Mouse (Mus musculus): ENCODE results near the gene Snapc5. TPM values are rescaled to one million over a fixed set of nuclear protein-coding genes. Genes with fewer than 3 reads are reported as not detected.
"Not testable (repeated sequence)": the region's sequence is repeated elsewhere in the genome, so short reads cannot be mapped to it uniquely, and the experiment has no call there.

The Snapc5 gene
- polyA plus RNA-seq, 1 experiment from 2014 or later, result 107 TPM

- peaks cover 11% of the 10 kb centered on the region; the same call in 1 of the 2 replicates for H3K79me2 ChIP-seq (ENCODE audit: inconsistent target)
- H3K27ac ChIP-seq; H3K4me3 ChIP-seq (ENCODE audit: inconsistent target): not testable (repeated sequence)
- WGBS (ENCODE audit: missing documents), result 100% methylated on average over 3 of the region's 5 CpGs
- peaks cover 44% of the 10 kb centered on the region for H3K36me3 ChIP-seq (ENCODE audit: inconsistent target)
Measured at GRCm38 (mm10) chr9:64183295-64183694, 4.2 kb downstream of the Snapc5 start.

DNA sequence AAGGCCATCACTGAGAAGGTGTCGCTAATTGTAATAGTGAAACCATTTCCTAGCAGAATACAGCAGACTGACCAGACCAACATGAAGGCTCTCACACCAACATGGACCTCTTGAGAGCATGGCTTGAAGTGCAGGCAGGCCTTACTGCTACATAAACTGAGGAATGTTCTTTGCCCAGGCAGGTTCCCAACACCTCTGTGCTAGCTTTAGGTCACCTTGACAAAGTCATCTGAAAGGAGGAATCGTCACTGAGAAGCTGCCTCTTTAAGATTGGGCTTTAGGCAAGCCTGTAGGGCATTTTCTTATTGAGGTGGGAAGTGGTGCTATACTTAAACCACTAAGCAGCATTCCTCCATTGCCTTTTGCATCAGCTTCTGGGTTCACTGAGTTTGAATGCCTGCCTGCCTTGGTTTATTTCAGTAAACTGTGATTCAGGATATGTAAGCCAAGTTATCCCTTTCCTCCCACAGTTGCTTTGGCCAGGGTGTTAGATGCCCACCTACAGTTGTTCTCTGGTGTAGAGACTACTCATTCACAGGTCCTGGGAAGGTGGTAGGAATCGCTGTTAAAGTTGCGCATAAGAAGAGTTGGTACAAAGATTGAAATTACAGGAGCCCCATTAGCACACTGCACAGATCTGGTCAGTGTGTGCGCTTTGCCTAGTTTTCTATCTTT is 5.2 kb downstream of the Snapc5 start:
- no peak overlapping the region for H3K27ac ChIP-seq
- H3K79me2 ChIP-seq (ENCODE audit: inconsistent target), result peaks cover 11% of the 10 kb centered on the region; the same call in 1 of the 2 replicates
- H3K4me3 ChIP-seq (ENCODE audit: inconsistent target), result no peak overlapping the region
- 98% methylated on average over 5 of the region's 5 CpGs for WGBS (ENCODE audit: missing documents)
- peaks cover 54% of the 10 kb centered on the region for H3K36me3 ChIP-seq (ENCODE audit: inconsistent target)

- no peak overlapping the region for H3K27ac ChIP-seq
- H3K4me3 ChIP-seq (ENCODE audit: inconsistent target), result no peak overlapping the region
- peaks cover 76% of the 10 kb centered on the region for H3K36me3 ChIP-seq (ENCODE audit: inconsistent target)
- 100% methylated on average over 1 of the region's 1 CpGs for WGBS (ENCODE audit: missing documents)
- no peaks in the 10 kb centered on the region for H3K79me2 ChIP-seq (ENCODE audit: inconsistent target)
Measured at GRCm38 (mm10) chr9:64193879-64194278, 14.8 kb downstream of the Snapc5 start.

DNA sequence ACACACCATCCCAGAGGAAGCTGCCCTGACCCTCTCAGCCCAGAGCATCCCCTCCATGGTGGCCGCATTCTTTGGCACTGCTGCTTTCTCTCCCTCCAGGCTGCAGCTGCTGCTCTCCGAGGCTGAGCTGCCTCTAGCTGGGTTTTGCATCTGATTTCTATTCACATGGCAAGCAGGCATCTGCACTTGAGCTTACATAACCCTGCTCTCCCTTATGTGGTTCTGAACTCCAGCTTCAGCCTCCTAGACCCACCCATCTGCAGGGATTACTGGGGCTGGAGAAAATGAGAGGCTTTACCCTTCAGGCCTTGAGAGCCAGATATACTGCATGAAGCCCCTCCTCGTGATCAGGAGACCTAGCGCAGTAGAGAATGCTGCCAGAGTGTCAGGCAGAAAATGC is 16.5 kb downstream of the Snapc5 start:
- no peak overlapping the region for H3K4me3 ChIP-seq (ENCODE audit: inconsistent target)

GRCm38 (mm10) chr9:64197524-64197923 is 18.4 kb downstream of the Snapc5 start:
- WGBS (ENCODE audit: missing documents), result 95% methylated on average over 8 of the region's 8 CpGs
- Histone ChIP-seq H3K27ac (no peak overlapping the region), H3K4me3 (ENCODE audit: inconsistent target) (no peak overlapping the region), H3K36me3 (ENCODE audit: inconsistent target) (peaks cover 54% of the 10 kb centered on the region; the same call in 1 of the 2 replicates), H3K79me2 (ENCODE audit: inconsistent target) (no peaks in the 10 kb centered on the region)

More for the DNA sequence above, 16.5 kb downstream of the Snapc5 start:
- peaks cover 64% of the 10 kb centered on the region; the same call in 1 of the 2 replicates for H3K36me3 ChIP-seq (ENCODE audit: inconsistent target)
- H3K79me2 ChIP-seq (ENCODE audit: inconsistent target), result no peaks in the 10 kb centered on the region
- 96% methylated on average over 4 of the region's 4 CpGs for WGBS (ENCODE audit: missing documents)
- no peak overlapping the region for H3K27ac ChIP-seq

GRCm38 (mm10) chr9:64198068-64198762 is 19.1 kb downstream of the Snapc5 start:
- 96% methylated on average over 5 of the region's 5 CpGs for WGBS (ENCODE audit: missing documents)
- Histone ChIP-seq H3K79me2 (ENCODE audit: inconsistent target) (no peaks in the 10 kb centered on the region), H3K27ac (no peak overlapping the region), H3K36me3 (ENCODE audit: inconsistent target) (peaks cover 47% of the 10 kb centered on the region; the same call in 1 of the 2 replicates), H3K4me3 (ENCODE audit: inconsistent target) (no peak overlapping the region)

GRCm38 (mm10) chr9:64198763-64199418 is 19.8 kb downstream of the Snapc5 start:
- H3K36me3 ChIP-seq (ENCODE audit: inconsistent target), result peaks cover 42% of the 10 kb centered on the region; the same call in 1 of the 2 replicates
- H3K4me3 ChIP-seq (ENCODE audit: inconsistent target); H3K79me2 ChIP-seq (ENCODE audit: inconsistent target); H3K27ac ChIP-seq: not testable (repeated sequence)
- WGBS (ENCODE audit: missing documents), result 95% methylated on average over 7 of the region's 7 CpGs

DNA sequence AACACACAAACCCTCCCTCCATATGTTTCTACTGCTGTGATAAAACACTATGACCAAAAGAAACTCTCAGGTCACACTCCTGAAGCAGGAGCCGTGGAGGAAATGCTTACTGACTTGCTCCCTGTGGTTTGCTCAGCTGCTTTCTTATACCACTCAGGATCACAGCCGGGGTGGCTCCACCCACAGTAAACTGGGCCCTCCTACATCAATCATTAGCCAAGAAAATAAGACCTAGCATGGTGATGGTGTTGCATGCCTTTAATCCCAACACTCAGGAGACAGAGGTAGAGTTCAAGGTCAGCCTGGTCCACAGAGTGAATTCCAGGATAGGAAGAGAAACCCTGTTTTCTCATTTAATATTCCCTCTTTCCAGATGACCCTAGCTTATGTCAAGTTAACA is 20.8 kb downstream of the Snapc5 start:
- no peaks in the 10 kb centered on the region for H3K79me2 ChIP-seq (ENCODE audit: inconsistent target)
- no peak overlapping the region for H3K4me3 ChIP-seq (ENCODE audit: inconsistent target)
- no peak overlapping the region for H3K27ac ChIP-seq
- peaks cover 43% of the 10 kb centered on the region; the same call in 1 of the 2 replicates for H3K36me3 ChIP-seq (ENCODE audit: inconsistent target)
- 85% methylated on average over 2 of the region's 2 CpGs for WGBS (ENCODE audit: missing documents)

DNA sequence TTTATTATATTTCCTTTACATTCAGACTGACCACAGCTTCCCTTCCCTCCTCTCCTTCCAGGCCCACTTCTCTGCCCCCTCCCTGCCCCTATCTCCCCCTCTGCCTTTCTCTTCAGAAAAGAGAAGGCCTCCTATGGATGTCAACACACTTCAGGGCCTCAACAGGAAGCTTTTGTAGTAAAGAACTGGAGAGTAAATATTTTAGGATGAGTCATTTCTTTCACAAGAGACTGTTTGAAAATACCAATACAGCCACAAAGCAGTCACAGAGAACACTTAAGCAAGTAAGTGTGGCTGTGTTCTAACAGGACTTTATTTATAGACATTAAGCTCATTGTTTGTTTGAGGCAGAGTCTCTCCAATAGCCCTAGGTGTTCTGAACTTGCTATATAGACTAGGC is 23.3 kb downstream of the Snapc5 start:
- Histone ChIP-seq H3K36me3 (ENCODE audit: inconsistent target) (peaks cover 49% of the 10 kb centered on the region; the same call in 1 of the 2 replicates), H3K27ac (no peak overlapping the region), H3K4me3 (ENCODE audit: inconsistent target) (no peak overlapping the region), H3K79me2 (ENCODE audit: inconsistent target) (no peaks in the 10 kb centered on the region; the same call in 1 of the 2 replicates)

DNA sequence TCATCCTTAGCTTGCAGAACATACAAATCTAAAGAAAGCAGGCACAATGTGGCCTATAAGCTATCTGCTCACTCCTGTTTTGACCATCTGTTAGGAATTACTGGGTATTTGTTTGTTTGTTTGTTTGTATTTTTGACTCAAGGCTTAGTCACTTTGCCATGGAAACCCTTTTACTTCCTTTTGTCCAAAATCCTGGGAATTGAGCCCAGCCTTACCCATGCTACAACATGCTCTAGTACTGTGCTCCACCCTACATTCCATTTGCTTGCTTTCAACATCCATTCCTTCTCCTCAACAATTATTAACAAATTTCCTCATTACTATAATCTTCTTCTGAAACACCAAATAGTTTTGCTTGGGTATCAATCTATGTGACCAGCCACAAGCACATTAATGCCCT is 23.8 kb downstream of the Snapc5 start:
- Histone ChIP-seq H3K4me3 (ENCODE audit: inconsistent target) (no peak overlapping the region), H3K36me3 (ENCODE audit: inconsistent target) (peaks cover 49% of the 10 kb centered on the region; the same call in 1 of the 2 replicates), H3K79me2 (ENCODE audit: inconsistent target) (no peaks in the 10 kb centered on the region; the same call in 1 of the 2 replicates), H3K27ac (no peak overlapping the region)

DNA sequence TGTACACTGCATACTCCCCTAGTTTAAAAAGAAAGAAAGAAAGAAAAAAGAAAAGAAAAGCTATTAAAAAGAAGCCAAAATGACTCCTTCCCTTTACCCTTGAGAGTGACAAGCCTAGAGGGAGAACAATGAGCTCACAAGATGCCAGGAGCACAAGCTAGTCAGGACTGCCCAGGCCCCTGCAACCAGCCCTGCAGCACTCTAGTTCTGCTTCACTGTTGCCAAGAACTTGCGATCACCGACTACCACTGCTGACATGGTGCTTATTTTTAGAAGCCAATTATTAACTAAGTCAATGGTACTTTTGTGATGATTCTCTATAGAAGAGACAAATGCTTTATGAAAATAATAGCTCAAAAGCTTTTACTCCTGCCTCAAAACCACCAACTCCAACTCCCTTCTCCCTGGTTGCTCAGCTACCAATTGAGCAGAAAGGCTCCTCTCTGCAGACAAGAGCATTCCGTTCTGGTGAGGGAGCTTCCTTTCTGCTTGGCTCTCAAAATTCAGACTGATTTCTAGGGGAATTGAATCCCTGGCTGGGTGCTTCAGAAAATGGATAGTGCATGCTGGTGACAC is 28.5 kb downstream of the Snapc5 start:
- peaks cover 60% of the 10 kb centered on the region for H3K36me3 ChIP-seq (ENCODE audit: inconsistent target)
- H3K27ac ChIP-seq, result no peak overlapping the region
- WGBS (ENCODE audit: missing documents), result 93% methylated on average over 3 of the region's 3 CpGs
- no peaks in the 10 kb centered on the region; the same call in 1 of the 2 replicates for H3K79me2 ChIP-seq (ENCODE audit: inconsistent target)
- no peak overlapping the region for H3K4me3 ChIP-seq (ENCODE audit: inconsistent target)

GRCm38 (mm10) chr9:64214452-64214851 is 35.4 kb downstream of the Snapc5 start:
- whole genome bisulfite sequencing (ENCODE audit: missing documents), result 97% methylated on average over 17 of the region's 17 CpGs
- Histone ChIP-seq H3K27ac (no peak overlapping the region), H3K36me3 (ENCODE audit: inconsistent target) (peaks cover 27% of the 10 kb centered on the region), H3K79me2 (ENCODE audit: inconsistent target) (peaks cover 65% of the 10 kb centered on the region), H3K4me3 (ENCODE audit: inconsistent target) (no peak overlapping the region)

DNA sequence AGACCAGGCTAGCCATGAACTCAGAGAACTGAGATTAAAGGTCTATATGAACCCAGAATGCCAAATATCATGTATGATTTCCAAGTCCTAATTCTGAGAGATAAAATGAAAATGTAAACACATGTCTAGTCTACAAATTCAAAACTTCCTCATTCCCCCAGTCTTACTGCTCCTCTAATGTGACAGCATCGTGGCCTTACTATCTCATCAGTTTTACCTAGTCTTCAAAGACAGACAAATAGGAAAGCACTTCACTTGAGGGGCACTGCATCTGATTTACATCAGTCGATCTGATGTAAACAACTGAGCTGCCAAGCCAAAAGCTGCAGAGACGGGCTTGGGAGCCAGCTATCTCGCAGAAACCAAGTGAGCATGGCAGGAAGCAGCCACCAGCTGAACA is 37.0 kb downstream of the Snapc5 start:
- 41% methylated on average over 4 of the region's 4 CpGs for WGBS (ENCODE audit: missing documents)
- Histone ChIP-seq H3K4me3 (ENCODE audit: inconsistent target) (no peak overlapping the region), H3K79me2 (ENCODE audit: inconsistent target) (peaks cover 82% of the 10 kb centered on the region), H3K36me3 (ENCODE audit: inconsistent target) (peaks cover 21% of the 10 kb centered on the region), H3K27ac (no peak overlapping the region)

- Histone ChIP-seq H3K4me3 (ENCODE audit: inconsistent target) (no peak overlapping the region), H3K36me3 (ENCODE audit: inconsistent target) (peaks cover 17% of the 10 kb centered on the region), H3K27ac (no peak overlapping the region), H3K79me2 (ENCODE audit: inconsistent target) (peaks cover 87% of the 10 kb centered on the region)
- 88% methylated on average over 2 of the region's 2 CpGs for WGBS (ENCODE audit: missing documents)
Measured at GRCm38 (mm10) chr9:64216641-64217040, 37.6 kb downstream of the Snapc5 start.

DNA sequence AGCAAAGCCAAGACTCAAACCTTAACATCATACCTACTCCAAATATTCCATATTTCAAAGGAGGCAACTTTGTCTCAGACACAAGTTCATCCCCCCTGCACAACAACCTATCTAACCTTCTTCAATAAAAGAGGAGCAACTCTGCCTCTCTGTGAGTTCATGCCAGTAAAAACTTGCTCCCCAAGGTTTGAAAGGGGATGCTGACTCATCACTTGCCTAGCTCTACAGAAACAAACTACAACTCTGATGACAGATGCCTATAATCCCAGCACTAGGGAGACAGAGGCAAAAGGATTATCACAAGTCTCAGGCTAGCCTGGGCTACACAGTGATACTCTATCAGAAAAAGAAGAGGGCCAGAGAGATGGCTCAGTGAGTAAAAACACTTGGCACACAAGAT is 38.8 kb downstream of the Snapc5 start:
- Histone ChIP-seq H3K4me3 (ENCODE audit: inconsistent target) (no peak overlapping the region), H3K36me3 (ENCODE audit: inconsistent target) (peaks cover 5% of the 10 kb centered on the region), H3K79me2 (ENCODE audit: inconsistent target) (peaks cover 99% of the 10 kb centered on the region), H3K27ac (no peak overlapping the region)

Data from macrophage (primary cell).